Mouse (Mus musculus) brain, embryonic 14.5 days (tissue): ENCODE measurements around the gene Col1a1.

Experiments used
- CTCF ChIP-seq: fragments of 200-500 bp; IDR thresholded peaks from 2 replicates; pipeline ENCODE4 v1.5.1; 2012; ENCODE audit warnings: inconsistent platforms, mild to moderate bottlenecking, moderate library complexity, borderline replicate concordance; ENCODE audit not compliant: insufficient read depth, insufficient read length; ENCODE audit errors: extremely low read depth
- POLR2A ChIP-seq: fragments of 200-500 bp; IDR thresholded peaks from 2 replicates; pipeline ENCODE4 v1.6.1; 2012; ENCODE audit warnings: mild to moderate bottlenecking, inconsistent platforms, borderline replicate concordance; ENCODE audit not compliant: poor library complexity, insufficient read depth, insufficient read length, severe bottlenecking; ENCODE audit errors: extremely low read depth

DNA sequence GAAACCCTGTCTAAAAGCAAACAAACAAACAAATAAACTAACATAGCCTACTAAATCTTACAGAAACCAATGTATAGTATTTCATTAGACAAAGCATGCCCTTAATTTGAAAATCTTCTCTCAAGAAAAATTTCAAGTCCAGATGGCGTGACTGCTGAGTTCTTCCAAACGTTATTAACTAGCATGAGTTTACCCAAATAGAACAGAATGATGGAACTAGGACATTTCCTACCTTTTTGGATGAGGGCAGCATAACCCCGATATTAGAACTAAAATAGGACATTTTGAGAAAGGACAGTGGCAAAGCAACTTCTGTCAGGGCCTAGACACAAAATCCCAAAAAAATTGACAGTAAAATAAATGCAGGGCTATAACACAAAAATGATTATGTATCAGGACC, 31.7 kb upstream of the Col1a1 start:
- TF ChIP-seq CTCF (no peak), POLR2A (no peak)
